Mouse (Mus musculus) mouse embryonic stem cell (cell line): ENCODE results near the gene Lypd6.

ENCODE experiments used
- in situ Hi-C, 2 experiments: fragments of 300-500 bp; cut with MboI; formaldehyde crosslinking; loops; 1 replicate in 1 of 2; 3 replicates in 1 of 2; pipeline ENCODE4 v1.14.3; 2019 to 2020; ENCODE audit warnings: low sequenced_read_pairs in 2 of 2, low pct_unique_long_range_greater_than_20kb in 1 of 2, mixed read lengths in 1 of 2; ENCODE audit not compliant: unreplicated experiment in 1 of 2

Lypd6 gene

GRCm38 (mm10) chr2:50151879-50152278 is 85.7 kb downstream of the Lypd6 start:
- in situ Hi-C loops, result no loop called here

GRCm38 (mm10) chr2:50156009-50156408 is 89.8 kb downstream of the Lypd6 start:
- in situ Hi-C loops, result no loop called here

- in situ Hi-C loops, result no loop called here
Measured at GRCm38 (mm10) chr2:50160069-50160468, 93.8 kb downstream of the Lypd6 start.

GRCm38 (mm10) chr2:50163608-50164007 is 97.4 kb downstream of the Lypd6 start:
- in situ Hi-C loops, result no loop called here

- in situ Hi-C loops, result no loop called here
Measured at GRCm38 (mm10) chr2:50165277-50165676, 99.0 kb downstream of the Lypd6 start.

GRCm38 (mm10) chr2:50166082-50166481 is 99.9 kb downstream of the Lypd6 start:
- in situ Hi-C loops, result no loop called here

GRCm38 (mm10) chr2:50173730-50174528 is 107.7 kb downstream of the Lypd6 start:
- in situ Hi-C loops, result no loop called here

GRCm38 (mm10) chr2:50175709-50176108 is 109.5 kb downstream of the Lypd6 start:
- in situ Hi-C loops, result no loop called here

GRCm38 (mm10) chr2:50179164-50179563 is 112.9 kb downstream of the Lypd6 start:
- in situ Hi-C loops, result no loop called here

GRCm38 (mm10) chr2:50180423-50180822 is 114.2 kb downstream of the Lypd6 start:
- in situ Hi-C loops, result no loop called here

- in situ Hi-C loops, result no loop called here
Measured at GRCm38 (mm10) chr2:50181332-50181731, 115.1 kb downstream of the Lypd6 start.

GRCm38 (mm10) chr2:50186711-50187405 is 120.6 kb downstream of the Lypd6 start:
- in situ Hi-C loops, result no loop called here

- in situ Hi-C loops, result no loop called here
Measured at GRCm38 (mm10) chr2:50188856-50189255, 122.6 kb downstream of the Lypd6 start.

GRCm38 (mm10) chr2:50196681-50197080 is 130.5 kb downstream of the Lypd6 start:
- in situ Hi-C loops, result no loop called here

- in situ Hi-C loops, result no loop called here
Measured at GRCm38 (mm10) chr2:50197801-50198200, 131.6 kb downstream of the Lypd6 start.

- in situ Hi-C loops, result no loop called here
Measured at GRCm38 (mm10) chr2:50200541-50200940, 134.3 kb downstream of the Lypd6 start.

GRCm38 (mm10) chr2:50220574-50220973 is 154.3 kb downstream of the Lypd6 start:
- in situ Hi-C loops, result no loop called here

- in situ Hi-C loops, result no loop called here
Measured at GRCm38 (mm10) chr2:50225019-50225418, 158.8 kb downstream of the Lypd6 start.

- in situ Hi-C loops, result no loop called here
Measured at GRCm38 (mm10) chr2:50233491-50233890, 167.3 kb downstream of the Lypd6 start.
